Mouse (Mus musculus) heart, embryonic 10.5 days (tissue): ENCODE data around the gene 3110021N24Rik. TPM values are rescaled to one million over a fixed set of nuclear protein-coding genes. Genes with fewer than 3 reads are reported as not detected.
"Not testable (repeated sequence)": the region's sequence is repeated elsewhere in the genome, so short reads cannot be mapped to it uniquely, and the experiment has no call there.

Experiments used
- DNase-seq: peaks from one replicate; pipeline ENCODE4 v3.0.0-alpha.2; 2017; ENCODE audit warnings: low spot score
- H3K27ac ChIP-seq: fragments of 300-500 bp; sonication (generic); 2 replicates; pipeline ENCODE4 v1.5.1; 2016; ENCODE audit warnings: mild to moderate bottlenecking
- H3K27me3 ChIP-seq: fragments of 300-500 bp; sonication (generic); 2 replicates; pipeline ENCODE4 v1.6.1; 2016; ENCODE audit warnings: mild to moderate bottlenecking; ENCODE audit not compliant: poor library complexity, insufficient read depth, severe bottlenecking
- H3K36me3 ChIP-seq: fragments of 300-500 bp; sonication (generic); 2 replicates; pipeline ENCODE4 v1.6.1; 2016; ENCODE audit warnings: mild to moderate bottlenecking, moderate library complexity
- H3K4me1 ChIP-seq: fragments of 300-500 bp; sonication (generic); 2 replicates; pipeline ENCODE4 v1.6.1; 2016; ENCODE audit warnings: mild to moderate bottlenecking
- H3K4me3 ChIP-seq: fragments of 300-500 bp; sonication (generic); 2 replicates; pipeline ENCODE4 v1.5.1; 2016; ENCODE audit warnings: mild to moderate bottlenecking, moderate library complexity
- H3K9me3 ChIP-seq: fragments of 300-500 bp; sonication (generic); 2 replicates; pipeline ENCODE4 v1.6.1; 2016; ENCODE audit warnings: mild to moderate bottlenecking, moderate library complexity
- WGBS: fragments of 180-500 bp; shearing (Covaris S2); methylation state at CpG from one replicate; pipeline ENCODE4 v1.1.7; 2016; 5-methylcytosine and 5-hydroxymethylcytosine counted together
- polyA plus RNA-seq: library from polyadenylated mRNA; unstranded; fragments of >200 nt; fragmentation: Nextera tagmentation; extraction: Ambion mirVana; gene quantifications from 2 replicates; pipeline ENCODE4 v1.2.1, GENCODE M21; 2016

The 3110021N24Rik gene
- 0.92 and 1.4 TPM in 2 replicates for polyA plus RNA-seq

DNA sequence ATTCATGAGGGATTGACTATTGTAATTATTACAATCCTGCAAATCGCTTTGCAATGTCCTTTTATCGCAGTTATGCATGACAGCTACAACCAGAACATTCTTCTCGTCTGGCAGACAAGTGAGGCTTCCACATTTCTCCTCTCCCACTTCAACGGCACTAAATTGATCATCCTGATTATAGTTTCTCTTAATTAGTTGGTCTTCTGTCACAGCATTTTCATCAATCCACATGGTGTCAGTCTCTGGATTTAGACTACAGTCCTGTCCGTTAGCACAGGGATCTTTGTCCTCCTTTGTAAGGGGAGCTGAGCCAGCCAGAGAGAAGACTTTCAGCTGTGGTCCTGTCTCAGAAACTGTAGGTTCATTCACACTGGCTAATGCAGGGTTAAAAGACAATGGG lies at the start of gene 3110021N24Rik:
Gene 3110021N24Rik, plus strand, starts transcription at position 301 of the 400 bp plus-strand sequence.
- DNase-seq = no peak
- Histone ChIP-seq H3K4me1 (no peaks in the 10 kb centered on the region), H3K27ac (no peak within 1 kb of the TSS), H3K36me3 (peaks cover 16% of the 10 kb centered on the region; the same call in 1 of the 2 replicates), H3K4me3 (no peak within 1 kb of the TSS), H3K27me3 (no peaks in the 10 kb centered on the region), H3K9me3 (no peaks in the 10 kb centered on the region)
- WGBS = 87% methylated on average over 5 of the region's 5 CpGs

DNA sequence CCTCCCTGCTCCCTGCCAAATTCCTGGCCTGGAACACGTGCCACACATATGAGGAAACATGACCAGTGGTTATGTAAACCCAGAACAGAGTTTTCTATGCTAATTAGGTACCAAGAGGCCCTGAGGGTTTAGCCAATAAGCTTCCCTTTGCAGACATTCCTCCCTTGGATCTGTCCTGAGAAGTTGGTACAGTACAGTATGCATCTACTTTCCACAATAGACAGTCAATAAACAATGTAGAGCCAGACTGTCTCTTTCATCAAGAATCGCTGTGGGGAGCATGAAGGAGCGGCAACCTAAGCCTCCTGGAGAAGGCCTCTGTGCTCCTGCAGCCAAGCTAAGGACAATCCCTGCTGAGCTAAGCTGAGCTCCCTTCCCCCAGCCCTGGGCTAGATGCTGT lies 33.3 kb upstream of the 3110021N24Rik start:
- Histone ChIP-seq H3K9me3 (no peaks in the 10 kb centered on the region), H3K27me3 (no peaks in the 10 kb centered on the region), H3K27ac (no peak overlapping the region), H3K4me3 (no peak overlapping the region), H3K4me1 (no peaks in the 10 kb centered on the region), H3K36me3 (peaks cover 29% of the 10 kb centered on the region)
- WGBS = 61% methylated on average over 3 of the region's 3 CpGs
- DNase-seq = no peak

DNA sequence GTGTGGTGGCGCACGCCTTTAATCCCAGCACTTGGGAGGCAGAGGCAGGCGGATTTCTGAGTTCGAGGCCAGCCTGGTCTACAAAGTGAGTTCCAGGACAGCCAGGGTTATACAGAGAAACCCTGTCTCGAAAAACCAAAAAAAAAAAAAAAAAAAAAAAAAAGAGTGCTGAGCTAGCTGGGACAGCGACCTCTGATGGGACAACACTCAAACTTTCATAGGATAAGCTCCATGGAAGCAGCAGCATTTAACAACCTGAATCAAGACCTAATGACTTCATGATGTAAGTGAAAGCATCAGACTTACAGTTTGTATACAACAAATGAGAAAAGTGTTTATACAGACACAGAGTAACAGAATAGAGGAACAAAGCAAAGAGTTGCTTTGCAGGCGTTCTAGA lies 32.4 kb upstream of the 3110021N24Rik start:
- not testable (repeated sequence) for H3K4me1 ChIP-seq, H3K9me3 ChIP-seq, H3K27me3 ChIP-seq, H3K4me3 ChIP-seq, H3K27ac ChIP-seq, DNase-seq
- peaks cover 32% of the 10 kb centered on the region for H3K36me3 ChIP-seq
- 92% methylated on average over 6 of the region's 7 CpGs for WGBS

DNA sequence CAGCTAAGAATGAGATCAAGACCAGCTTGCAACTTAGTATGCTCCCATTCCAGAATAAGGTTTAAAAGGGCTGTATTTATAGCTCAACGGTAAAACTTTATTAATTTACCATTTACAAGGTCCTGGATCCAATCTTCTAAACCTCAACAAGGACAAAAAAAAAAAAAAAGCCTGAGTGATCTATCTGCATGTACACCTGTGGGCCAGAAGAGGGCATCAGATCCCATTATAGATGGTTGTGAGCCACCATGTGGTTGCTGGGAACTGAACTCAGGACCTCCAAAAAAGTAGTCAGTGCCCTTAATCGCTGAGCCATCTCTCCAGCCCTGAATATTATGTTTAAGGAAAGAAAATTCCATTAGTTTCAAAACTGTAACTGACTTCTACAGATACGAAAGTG lies 29.0 kb upstream of the 3110021N24Rik start:
- no peaks in the 10 kb centered on the region for H3K4me1 ChIP-seq
- H3K36me3 ChIP-seq = peaks cover 30% of the 10 kb centered on the region
- 86% methylated on average over 3 of the region's 3 CpGs for WGBS
- DNase-seq = no peak
- H3K4me3 ChIP-seq = no peak overlapping the region
- no peaks in the 10 kb centered on the region for H3K27me3 ChIP-seq
- H3K9me3 ChIP-seq = no peaks in the 10 kb centered on the region
- no peak overlapping the region for H3K27ac ChIP-seq

DNA sequence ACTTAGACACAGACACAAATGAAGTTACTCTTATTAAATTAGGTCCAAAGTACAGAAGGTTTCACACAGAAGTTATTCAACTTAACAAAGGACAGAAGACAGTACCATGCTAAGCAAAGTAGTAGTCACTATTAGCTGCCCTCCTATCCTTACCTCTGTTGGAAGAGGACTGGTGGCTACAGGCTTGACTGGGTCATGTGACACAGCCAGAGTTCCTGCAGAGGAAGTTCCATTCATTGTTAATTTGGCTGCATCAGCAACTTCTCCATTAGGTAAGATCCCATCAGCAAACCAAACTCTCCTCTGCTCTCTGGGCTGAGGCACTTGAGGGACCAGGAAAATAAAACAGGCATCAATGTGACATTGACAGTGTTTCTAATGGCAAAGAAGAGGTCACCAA lies 28.0 kb upstream of the 3110021N24Rik start:
- Histone ChIP-seq H3K9me3 (no peaks in the 10 kb centered on the region), H3K27ac (no peak overlapping the region), H3K4me3 (no peak overlapping the region), H3K4me1 (no peaks in the 10 kb centered on the region), H3K27me3 (no peaks in the 10 kb centered on the region), H3K36me3 (peaks cover 27% of the 10 kb centered on the region)
- DNase-seq = no peak

DNA sequence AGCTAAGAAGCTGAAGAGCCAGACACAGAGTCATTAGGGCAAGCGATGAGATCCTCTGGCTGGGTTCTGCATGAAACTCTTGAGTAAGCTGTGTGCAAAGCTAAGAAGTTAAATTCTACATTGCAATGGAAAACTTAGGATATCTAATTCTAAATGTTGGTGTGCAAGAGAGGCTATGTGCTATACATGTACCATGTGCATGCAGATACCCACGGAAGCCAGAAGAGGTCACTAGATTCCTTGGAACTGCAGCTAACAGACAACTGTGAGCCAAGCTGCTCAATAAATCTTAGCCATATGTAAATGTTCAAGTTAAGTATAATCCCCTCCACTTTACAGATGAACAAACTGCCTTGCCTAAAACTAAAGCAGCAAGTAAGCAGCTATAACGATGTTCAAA lies 22.5 kb upstream of the 3110021N24Rik start:
- Histone ChIP-seq H3K27ac (no peak overlapping the region), H3K36me3 (peaks cover 2% of the 10 kb centered on the region; the same call in 1 of the 2 replicates), H3K4me3 (no peak overlapping the region), H3K27me3 (no peaks in the 10 kb centered on the region), H3K9me3 (no peaks in the 10 kb centered on the region), H3K4me1 (no peaks in the 10 kb centered on the region)
- no peak for DNase-seq
- 56% methylated on average over 3 of the region's 3 CpGs for WGBS

DNA sequence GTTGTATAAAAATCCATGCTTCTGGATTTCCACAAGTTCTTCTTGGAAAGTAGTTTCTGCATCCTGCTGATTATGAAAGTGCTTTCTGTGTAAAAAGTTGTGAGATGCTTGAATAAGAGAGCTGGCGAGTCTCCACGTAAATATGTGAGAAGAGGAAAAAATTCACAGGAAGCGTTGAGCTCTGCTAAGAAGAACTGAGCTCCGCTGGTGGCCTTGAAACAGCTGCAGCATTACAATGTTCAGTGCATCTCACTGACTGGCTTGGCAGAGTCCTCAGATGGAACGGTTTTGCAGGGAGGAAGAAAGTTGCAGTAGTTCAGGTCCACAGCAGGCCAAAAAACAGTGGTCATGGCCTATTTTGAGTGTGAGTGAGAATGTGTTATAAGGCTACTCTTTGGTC lies 11.2 kb upstream of the 3110021N24Rik start:
- Histone ChIP-seq H3K27ac (no peak overlapping the region), H3K9me3 (no peaks in the 10 kb centered on the region), H3K4me3 (no peak overlapping the region), H3K36me3 (peaks cover 12% of the 10 kb centered on the region; the same call in 1 of the 2 replicates), H3K27me3 (no peaks in the 10 kb centered on the region), H3K4me1 (no peaks in the 10 kb centered on the region)
- no peak for DNase-seq
- 86% methylated on average over 5 of the region's 5 CpGs for WGBS

DNA sequence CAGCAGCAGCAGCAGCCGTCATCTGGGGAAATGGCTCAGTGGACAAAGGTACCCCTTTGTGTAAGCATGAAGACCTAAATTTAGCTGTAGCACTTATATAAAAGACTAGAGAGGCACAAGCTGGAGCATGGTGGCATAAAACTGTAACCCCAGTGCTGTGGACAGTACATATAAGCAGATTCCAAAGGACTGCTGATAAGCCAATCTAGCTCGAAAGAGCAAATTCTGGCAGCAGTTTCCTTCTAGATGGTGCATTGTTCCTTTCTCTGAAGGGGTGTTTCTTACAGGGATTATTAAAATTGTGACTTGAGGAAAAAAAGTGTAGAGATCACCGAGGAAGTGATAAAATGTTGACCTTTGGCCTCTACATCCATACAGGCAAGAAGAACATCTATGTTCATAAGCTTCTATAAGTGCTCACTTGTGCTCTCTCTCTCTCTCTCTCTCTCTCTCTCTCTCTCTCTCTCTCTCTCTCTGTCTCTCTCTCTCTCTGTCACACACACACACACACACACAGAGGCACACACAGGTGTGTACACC lies 1.9 kb downstream of the 3110021N24Rik start:
- H3K36me3 ChIP-seq = peaks cover 22% of the 10 kb centered on the region
- 73% methylated on average over 3 of the region's 3 CpGs for WGBS
- no peaks in the 10 kb centered on the region for H3K4me1 ChIP-seq
- H3K4me3 ChIP-seq = no peak overlapping the region
- H3K27me3 ChIP-seq = no peaks in the 10 kb centered on the region
- H3K9me3 ChIP-seq = no peaks in the 10 kb centered on the region
- no peak overlapping the region for H3K27ac ChIP-seq
- DNase-seq = no peak

DNA sequence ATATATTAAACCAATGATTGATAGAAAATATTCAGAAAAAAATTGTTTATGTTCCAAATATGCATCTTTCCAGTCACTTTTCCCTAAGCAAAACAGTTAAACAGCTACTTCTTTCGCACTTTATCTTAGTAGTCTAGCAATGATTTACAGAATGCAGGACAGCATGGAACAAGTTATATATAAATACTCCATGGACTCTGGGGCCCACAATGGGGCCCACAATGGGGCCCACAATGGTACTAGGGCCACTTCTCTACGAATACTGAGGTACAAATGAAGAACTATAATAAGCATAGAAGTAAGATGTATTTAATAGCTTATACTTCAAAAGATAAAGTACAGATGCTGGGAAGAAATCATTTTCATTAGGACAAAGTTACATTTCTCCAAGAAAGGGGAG lies 4.7 kb downstream of the 3110021N24Rik start:
- no peak for DNase-seq
- Histone ChIP-seq H3K9me3 (no peaks in the 10 kb centered on the region), H3K36me3 (peaks cover 19% of the 10 kb centered on the region), H3K4me3 (no peak overlapping the region), H3K27ac (no peak overlapping the region), H3K4me1 (no peaks in the 10 kb centered on the region), H3K27me3 (no peaks in the 10 kb centered on the region)
- 90% methylated on average over 2 of the region's 2 CpGs for WGBS

DNA sequence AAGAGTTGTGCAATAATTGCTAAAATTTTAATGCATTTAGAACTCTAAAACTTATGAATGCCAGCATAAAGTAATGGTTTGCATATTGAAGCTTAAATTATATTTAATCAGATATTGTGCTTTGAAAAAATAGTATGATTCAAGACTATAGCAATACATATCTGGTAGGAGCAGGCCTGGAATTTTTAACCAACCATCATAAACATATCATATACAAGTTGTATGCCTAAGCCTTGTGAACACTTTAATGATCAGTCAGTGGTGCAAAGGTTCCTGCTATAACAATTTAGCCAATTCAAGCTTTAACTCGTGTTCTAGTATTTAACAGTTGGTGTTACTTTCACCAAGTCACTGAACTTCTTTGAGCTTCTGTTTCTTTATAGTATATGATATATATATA lies 11.0 kb downstream of the 3110021N24Rik start:
- Histone ChIP-seq H3K36me3 (peaks cover 8% of the 10 kb centered on the region), H3K4me1 (0 out of 2 replicates have a peak, but pooled peaks cover 7% of the 10 kb centered on the region), H3K27ac (no peak overlapping the region), H3K9me3 (no peaks in the 10 kb centered on the region), H3K27me3 (no peaks in the 10 kb centered on the region), H3K4me3 (no peak overlapping the region)
- no peak for DNase-seq
- 78% methylated on average over 1 of the region's 1 CpGs for WGBS

DNA sequence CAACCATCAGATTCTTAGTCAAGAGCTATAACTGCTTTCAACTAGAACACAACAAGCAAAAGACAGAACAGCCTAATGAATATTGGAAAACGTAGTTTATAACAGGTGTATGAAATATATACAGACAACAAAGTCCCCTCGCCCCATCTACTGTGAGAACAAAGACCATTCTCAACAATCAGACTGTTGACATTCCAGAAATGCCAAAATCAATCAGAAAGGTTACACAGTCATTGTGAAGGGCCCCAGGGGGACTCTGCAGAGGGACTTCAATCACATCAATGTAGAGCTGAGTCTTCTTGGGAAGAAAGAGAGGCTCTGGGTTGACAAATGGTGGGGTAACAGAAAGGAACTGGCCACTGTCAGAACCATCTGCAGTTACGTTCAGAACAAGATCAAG lies 12.1 kb downstream of the 3110021N24Rik start:
- Histone ChIP-seq H3K27me3 (no peaks in the 10 kb centered on the region), H3K9me3 (no peaks in the 10 kb centered on the region), H3K4me3 (no peak overlapping the region), H3K27ac (no peak overlapping the region), H3K36me3 (peaks cover 5% of the 10 kb centered on the region; the same call in 1 of the 2 replicates), H3K4me1 (0 out of 2 replicates have a peak, but pooled peaks cover 7% of the 10 kb centered on the region)
- DNase-seq = no peak
- 55% methylated on average over 3 of the region's 3 CpGs for WGBS

DNA sequence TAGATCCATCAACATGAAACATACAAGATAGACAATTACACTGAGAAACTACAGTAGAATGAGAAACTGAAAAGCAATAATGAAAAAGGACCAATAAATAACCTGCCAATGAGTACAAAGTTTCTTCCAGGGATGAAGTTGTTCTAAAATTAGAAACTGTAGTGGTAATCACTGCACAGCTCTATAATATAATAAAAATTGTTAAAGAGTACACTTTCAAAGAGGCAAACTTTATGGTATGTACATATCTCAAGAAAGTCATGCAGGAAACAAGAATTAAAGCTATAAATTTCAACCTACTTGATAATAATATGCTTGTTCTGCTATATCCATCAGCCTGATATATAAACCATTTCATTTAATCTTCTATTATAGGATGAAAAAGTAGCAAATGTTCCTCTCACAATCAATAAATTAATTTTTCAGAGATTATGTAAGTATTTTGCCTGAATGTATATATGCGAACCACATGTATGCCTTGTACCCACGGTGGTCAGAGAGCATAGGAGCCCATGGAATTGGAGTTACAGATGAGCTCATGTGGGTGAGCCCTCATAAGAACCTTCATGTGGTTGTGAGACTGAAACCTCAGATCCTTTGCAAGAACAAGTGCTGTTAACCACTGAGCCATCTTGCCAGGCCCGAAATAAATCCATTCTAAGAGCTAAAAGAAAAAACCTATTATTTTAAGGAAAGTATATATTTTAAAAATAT lies 26.9 kb downstream of the 3110021N24Rik start:
- Histone ChIP-seq H3K9me3 (no peaks in the 10 kb centered on the region), H3K27ac (no peak overlapping the region), H3K4me3 (no peak overlapping the region), H3K36me3 (no peaks in the 10 kb centered on the region), H3K4me1 (0 out of 2 replicates have a peak, but pooled peaks cover 4% of the 10 kb centered on the region), H3K27me3 (no peaks in the 10 kb centered on the region)
- WGBS = 90% methylated on average over 3 of the region's 3 CpGs
- no peak for DNase-seq

DNA sequence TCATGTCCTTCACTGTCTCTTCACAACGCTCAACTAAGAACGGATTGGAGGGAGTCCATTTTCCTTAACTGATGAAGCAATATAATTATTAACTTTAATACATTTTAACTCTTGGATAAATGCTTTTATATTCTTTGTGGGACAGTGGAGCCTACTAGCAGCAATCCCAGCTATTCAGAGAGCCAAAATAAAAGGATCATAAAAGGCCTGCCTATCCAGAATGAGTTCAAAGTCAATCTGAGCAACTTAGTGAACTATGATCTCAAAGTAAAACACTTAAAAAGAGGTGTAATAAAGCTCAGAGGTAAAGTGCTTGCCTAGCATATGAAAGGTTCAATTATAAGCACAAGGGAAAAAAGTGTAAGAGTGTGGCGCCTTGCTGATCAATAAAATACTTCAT lies 40.1 kb downstream of the 3110021N24Rik start:
- no peak for DNase-seq
- Histone ChIP-seq H3K4me3 (no peak overlapping the region), H3K36me3 (no peaks in the 10 kb centered on the region), H3K4me1 (no peaks in the 10 kb centered on the region), H3K9me3 (no peaks in the 10 kb centered on the region), H3K27me3 (no peaks in the 10 kb centered on the region), H3K27ac (no peak overlapping the region)
- 92% methylated on average over 3 of the region's 3 CpGs for WGBS
